Mouse (Mus musculus): Measurements from ENCODE around the gene Exosc9. TPM values are rescaled to one million over a fixed set of nuclear protein-coding genes. Genes with fewer than 3 reads are reported as not detected.
A peak's percentile ranks its signal among the peaks of the same experiment; 100 is the strongest.
"Not testable (repeated sequence)": the region's sequence is repeated elsewhere in the genome, so short reads cannot be mapped to it uniquely, and the experiment has no call there.

Gene Exosc9
- polyA plus RNA-seq, 1 experiment from 2014 or later = 40.5 TPM

DNA sequence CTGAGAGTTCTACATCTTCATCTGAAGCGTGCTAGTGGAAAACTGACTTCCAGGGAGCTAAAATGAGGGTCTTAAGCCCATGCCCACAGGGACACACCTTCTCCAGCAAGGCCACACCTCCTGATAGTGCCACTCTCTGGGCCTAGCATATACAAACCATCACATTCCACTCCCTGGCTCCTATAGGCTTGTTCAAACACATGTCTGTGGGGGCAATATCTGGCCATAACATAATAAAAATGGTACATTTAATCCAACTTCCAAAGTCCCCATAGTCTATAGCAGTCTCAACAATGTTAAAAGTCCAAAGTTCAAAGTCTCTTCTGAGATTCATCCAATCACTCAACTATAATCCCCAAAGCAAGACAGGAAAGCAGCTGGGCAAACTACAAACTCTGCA is 5.2 kb downstream of the Exosc9 start:
- Histone ChIP-seq H3K9me3 (replicated peaks) (no peaks in the 10 kb centered on the region), H3K4me3 (no peak overlapping the region), H3K9ac (no peak overlapping the region), H3K4me1 (replicated peaks) (0 out of 2 replicates have a peak, but pooled peaks cover 2% of the 10 kb centered on the region), H3K27ac (no peak overlapping the region), H3K27me3 (no peaks in the 10 kb centered on the region), H3K36me3 (peaks cover 69% of the 10 kb centered on the region), H3K4me2 (no peak overlapping the region)
- WGBS = 88% methylated on average over 1 of the region's 1 CpGs
- ATAC-seq (replicated peaks; ENCODE audit: insufficient number of reproducible peaks, insufficient read depth, low FRiP score, low read depth) = no peak

DNA sequence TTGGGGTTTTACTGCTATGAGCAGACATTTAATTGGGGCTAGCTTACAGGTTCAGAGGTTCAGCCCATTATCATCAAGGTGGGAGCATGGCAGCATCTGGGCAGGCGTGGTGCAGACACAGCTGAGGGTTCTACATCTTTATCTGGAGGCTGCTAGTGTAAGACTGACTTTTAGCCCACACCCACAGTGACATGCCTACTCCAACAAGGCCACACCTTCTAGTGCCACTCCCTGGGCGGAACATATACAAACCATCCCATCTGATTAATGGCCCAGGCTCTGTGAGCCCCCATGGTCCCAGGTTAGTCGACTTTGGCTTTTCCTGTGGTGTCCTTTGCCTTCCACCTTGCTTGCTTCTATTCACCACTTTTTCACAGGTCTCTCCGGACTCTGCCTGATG is 7.2 kb downstream of the Exosc9 start:
- no peak overlapping the region for H3K4me2 ChIP-seq
- peaks cover 88% of the 10 kb centered on the region for H3K36me3 ChIP-seq
- 82% methylated on average over 4 of the region's 4 CpGs for WGBS
- ATAC-seq (replicated peaks; ENCODE audit: insufficient number of reproducible peaks, insufficient read depth, low FRiP score, low read depth) = no peak
- no peaks in the 10 kb centered on the region for H3K4me1 ChIP-seq (replicated peaks)
- H3K27ac ChIP-seq = no peak overlapping the region
- H3K9ac ChIP-seq = no peak overlapping the region
- H3K4me3 ChIP-seq = no peak overlapping the region
- no peaks in the 10 kb centered on the region for H3K9me3 ChIP-seq (replicated peaks)
- no peaks in the 10 kb centered on the region for H3K27me3 ChIP-seq

DNA sequence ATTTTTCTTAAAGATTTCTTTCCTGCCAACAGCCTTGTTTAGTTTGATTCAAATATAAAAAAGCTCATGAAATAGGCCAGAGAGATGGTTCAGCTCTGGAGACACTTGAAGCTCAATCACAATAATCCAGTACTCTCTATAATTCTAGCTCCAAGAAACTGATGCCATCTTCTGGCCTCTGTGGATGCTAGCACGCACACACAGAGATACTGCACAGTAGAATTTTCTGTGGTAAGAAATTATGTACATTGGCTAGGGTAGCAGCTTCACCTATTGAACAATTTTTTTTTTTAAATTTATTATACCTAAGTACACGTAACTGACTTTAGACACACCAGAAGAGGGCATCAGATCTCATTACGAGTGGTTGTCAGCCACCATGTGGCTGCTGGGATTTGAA is 11.3 kb downstream of the Exosc9 start:
- Histone ChIP-seq H3K9ac (no peak overlapping the region), H3K9me3 (replicated peaks) (no peaks in the 10 kb centered on the region), H3K4me3 (no peak overlapping the region), H3K27ac (no peak overlapping the region), H3K4me2 (no peak overlapping the region), H3K27me3 (no peaks in the 10 kb centered on the region), H3K36me3 (peaks cover 87% of the 10 kb centered on the region), H3K4me1 (replicated peaks) (no peaks in the 10 kb centered on the region)
- WGBS = 87% methylated on average over 3 of the region's 3 CpGs
- ATAC-seq (replicated peaks; ENCODE audit: insufficient number of reproducible peaks, insufficient read depth, low FRiP score, low read depth) = no peak

DNA sequence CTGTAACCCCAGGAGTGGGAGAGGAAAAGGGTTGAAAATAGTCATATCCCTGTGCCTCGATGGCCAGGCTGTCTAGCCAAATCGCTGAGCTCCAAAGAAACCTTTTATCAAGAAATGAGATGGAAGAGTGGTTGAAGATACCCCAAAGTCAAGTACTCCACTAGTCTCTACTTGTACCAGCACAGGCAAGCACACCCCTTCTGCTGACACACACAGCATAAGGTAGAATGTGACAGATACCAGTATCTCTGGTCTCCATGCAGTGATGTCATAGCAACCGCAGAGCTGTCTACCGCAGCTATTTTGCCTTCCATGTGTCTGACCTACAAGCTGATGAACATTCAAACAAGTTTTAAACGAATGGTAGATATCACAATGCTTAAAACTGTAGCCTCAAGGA is 17.4 kb downstream of the Exosc9 start:
- Histone ChIP-seq H3K4me2 (peak overlapping the region; percentile 96), H3K9ac (peak overlapping the region; percentile 85; the same call in 1 of the 2 replicates), H3K27me3 (no peaks in the 10 kb centered on the region), H3K4me1 (replicated peaks) (peaks cover 22% of the 10 kb centered on the region), H3K36me3 (peaks cover 46% of the 10 kb centered on the region), H3K4me3 (peak overlapping the region; percentile 97), H3K27ac (no peak overlapping the region), H3K9me3 (replicated peaks) (no peaks in the 10 kb centered on the region)
- 62% methylated on average over 5 of the region's 5 CpGs for whole genome bisulfite sequencing
- ATAC-seq (replicated peaks; ENCODE audit: insufficient number of reproducible peaks, insufficient read depth, low FRiP score, low read depth) = no peak

DNA sequence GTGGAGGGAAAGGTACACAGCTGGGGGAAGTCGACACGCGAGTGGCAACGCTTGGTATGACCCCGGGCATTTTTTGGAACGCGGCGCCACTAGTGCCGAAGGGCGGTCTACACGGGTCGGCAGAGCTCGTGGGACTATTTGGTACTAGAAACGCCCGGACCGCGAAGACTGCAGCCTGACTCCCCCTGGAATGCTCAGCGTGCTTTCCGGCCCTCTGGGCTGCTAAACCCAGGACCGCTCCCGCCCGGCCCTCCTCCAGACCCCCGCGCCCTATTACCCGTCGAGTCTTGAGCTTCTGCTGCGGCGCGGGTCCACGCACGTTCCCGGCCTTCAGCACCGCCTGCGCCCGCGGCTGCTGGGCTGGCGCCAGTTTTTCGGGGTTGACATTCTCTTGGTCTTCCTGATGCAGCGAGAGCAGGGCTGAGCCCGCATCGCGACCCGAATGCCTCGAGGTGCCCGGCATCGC is 19.0 kb downstream of the Exosc9 start:
- peak overlapping the region; percentile 96 for H3K4me2 ChIP-seq
- peak overlapping the region; percentile 79 for H3K27ac ChIP-seq
- peaks cover 33% of the 10 kb centered on the region for H3K36me3 ChIP-seq
- H3K9me3 ChIP-seq (replicated peaks) = no peaks in the 10 kb centered on the region
- peaks cover 22% of the 10 kb centered on the region for H3K4me1 ChIP-seq (replicated peaks)
- peak overlapping the region; percentile 85 for H3K9ac ChIP-seq
- ATAC-seq (replicated peaks; ENCODE audit: insufficient number of reproducible peaks, insufficient read depth, low FRiP score, low read depth) = no peak; the same call in 1 of the 2 replicates
- H3K27me3 ChIP-seq = no peaks in the 10 kb centered on the region
- under 1% methylated on average over 46 of the region's 46 CpGs for WGBS
- H3K4me3 ChIP-seq = peak overlapping the region; percentile 97

DNA sequence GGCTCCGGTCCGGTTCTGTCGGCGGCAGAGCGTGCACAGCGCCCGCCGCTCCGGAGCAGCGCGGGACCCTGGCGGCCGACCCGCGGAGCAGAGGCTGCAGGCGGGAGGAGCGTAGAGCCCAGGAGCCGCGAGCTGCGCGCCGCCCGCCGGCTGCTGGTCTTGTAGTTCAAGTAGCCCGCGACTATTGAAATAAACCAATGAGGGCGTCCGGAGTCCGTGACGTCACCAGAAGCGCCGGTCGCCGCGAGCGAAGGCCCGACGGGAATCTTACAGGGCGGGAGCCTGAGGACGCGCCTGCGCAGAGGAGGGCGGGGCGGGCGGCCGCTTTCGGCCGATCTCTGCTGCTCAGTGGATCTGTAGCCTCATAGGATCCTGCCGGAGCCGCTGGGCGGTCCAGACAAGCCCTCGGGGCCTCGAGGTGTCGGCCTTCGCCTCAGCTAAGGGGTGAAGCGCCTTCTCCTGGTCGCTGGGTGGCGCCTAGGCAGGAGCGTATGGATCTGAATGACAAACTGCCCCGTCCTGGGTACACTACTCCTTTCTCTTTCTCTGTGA is 19.5 kb downstream of the Exosc9 start, which contains the start of gene Ccna2:
Gene Ccna2, minus strand, starts transcription at position 324 of the 552 bp plus-strand sequence.
- H3K9ac ChIP-seq = peak within 1 kb of the TSS; percentile 85
- peak within 1 kb of the TSS; percentile 97 for H3K4me3 ChIP-seq
- WGBS = under 1% methylated on average over 60 of the region's 60 CpGs
- H3K27me3 ChIP-seq = no peaks in the 10 kb centered on the region
- peaks cover 28% of the 10 kb centered on the region for H3K36me3 ChIP-seq
- H3K27ac ChIP-seq = peak within 1 kb of the TSS; percentile 80
- H3K4me1 ChIP-seq (replicated peaks) = peaks cover 22% of the 10 kb centered on the region
- peak within 1 kb of the TSS; percentile 96 for H3K4me2 ChIP-seq
- H3K9me3 ChIP-seq (replicated peaks) = no peaks in the 10 kb centered on the region
- peak; percentile 100 for ATAC-seq (replicated peaks; ENCODE audit: insufficient number of reproducible peaks, insufficient read depth, low FRiP score, low read depth)

DNA sequence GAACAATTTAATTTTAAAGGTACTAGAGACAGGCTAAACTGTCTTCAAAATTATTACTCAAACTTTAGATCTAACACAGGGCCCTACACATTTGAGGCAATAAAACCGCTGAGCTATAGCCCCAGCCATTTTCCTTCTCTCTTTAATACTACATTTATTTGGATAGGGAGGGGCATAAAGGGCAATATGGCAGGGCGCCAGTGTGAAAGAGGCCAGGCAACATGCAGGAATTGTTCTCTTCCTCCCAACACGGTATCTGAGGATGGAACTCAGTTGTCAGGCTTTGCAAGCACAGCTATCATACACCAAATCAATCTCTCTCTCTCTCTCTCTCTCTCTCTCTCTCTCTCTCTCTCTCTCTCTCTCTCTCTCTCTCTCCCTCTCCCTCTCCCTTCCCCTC is 46.4 kb downstream of the Exosc9 start:
- no peaks in the 10 kb centered on the region for H3K27me3 ChIP-seq
- no peak overlapping the region for H3K4me3 ChIP-seq
- H3K27ac ChIP-seq = no peak overlapping the region
- no peak overlapping the region for H3K4me2 ChIP-seq
- H3K9me3 ChIP-seq (replicated peaks) = no peaks in the 10 kb centered on the region
- H3K9ac ChIP-seq = no peak overlapping the region
- H3K4me1 ChIP-seq (replicated peaks) = no peaks in the 10 kb centered on the region
- 64% methylated on average over 3 of the region's 3 CpGs for WGBS
- no peak for ATAC-seq (replicated peaks; ENCODE audit: insufficient number of reproducible peaks, insufficient read depth, low FRiP score, low read depth)
- no peaks in the 10 kb centered on the region for H3K36me3 ChIP-seq

DNA sequence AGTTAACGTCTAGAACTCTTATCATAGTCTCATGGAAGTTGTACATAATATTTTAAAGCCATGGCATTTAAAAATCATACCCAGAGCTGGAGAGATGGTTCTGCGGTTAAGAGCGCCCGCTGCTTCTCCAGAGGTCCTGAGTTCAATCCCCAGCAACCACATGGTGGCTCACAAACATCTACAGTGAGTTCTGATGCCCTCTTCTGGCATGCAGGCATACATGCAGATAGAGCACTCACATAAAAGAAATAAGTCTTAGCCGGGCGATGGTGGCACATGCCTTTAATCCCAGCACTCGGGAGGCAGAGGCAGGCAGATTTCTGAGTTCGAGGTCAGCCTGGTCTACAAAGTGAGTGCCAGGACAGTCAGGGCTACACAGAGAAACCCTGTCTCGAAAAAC is 47.4 kb downstream of the Exosc9 start:
- not testable (repeated sequence) for H3K9me3 ChIP-seq (replicated peaks); H3K4me1 ChIP-seq (replicated peaks); ATAC-seq (replicated peaks; ENCODE audit: insufficient number of reproducible peaks, insufficient read depth, low FRiP score, low read depth); H3K4me3 ChIP-seq; H3K9ac ChIP-seq; H3K36me3 ChIP-seq; H3K27me3 ChIP-seq; H3K27ac ChIP-seq; H3K4me2 ChIP-seq
- 89% methylated on average over 9 of the region's 9 CpGs for WGBS

DNA sequence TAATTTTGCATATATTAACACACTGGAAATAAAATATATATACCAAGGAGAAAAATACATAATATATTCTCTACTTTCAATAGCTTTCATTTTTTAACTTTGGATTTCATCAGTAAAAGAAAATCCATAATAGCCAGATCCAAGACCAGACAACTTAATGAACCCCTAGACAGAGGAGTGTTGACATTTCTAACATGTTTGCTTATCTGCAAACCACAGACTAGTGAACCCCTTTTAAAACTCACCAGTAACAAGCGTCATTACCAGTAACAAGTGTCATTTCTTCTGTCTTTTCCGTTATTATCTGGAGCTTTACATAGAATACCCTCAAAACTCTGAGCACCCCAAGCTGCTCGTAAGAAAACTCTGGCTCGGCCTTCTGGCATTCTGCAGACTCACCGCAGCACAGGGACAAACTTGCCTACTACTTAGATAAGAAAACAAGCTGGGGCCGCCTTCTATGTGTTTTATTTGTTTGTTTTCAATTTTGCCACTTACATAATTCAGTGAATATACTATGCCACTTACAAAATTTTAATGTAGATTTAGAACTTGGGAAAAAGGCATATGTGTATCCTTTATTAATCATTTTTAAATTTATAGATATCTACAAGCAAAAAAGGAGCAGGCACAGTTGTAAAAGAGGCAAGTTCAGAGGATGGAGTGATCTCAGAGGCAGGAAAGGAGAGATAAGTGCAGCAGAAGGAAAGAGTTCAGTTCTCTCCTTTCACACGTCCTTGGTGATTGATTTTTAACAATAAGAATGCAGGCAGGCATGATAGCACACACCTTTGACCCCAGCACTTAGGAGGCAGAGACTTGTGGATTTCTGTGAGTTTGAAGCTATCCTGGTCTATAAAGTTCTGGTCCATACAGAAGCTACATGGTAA is 53.7 kb downstream of the Exosc9 start:
- Histone ChIP-seq H3K27me3 (no peaks in the 10 kb centered on the region), H3K4me2 (no peak overlapping the region), H3K27ac (no peak overlapping the region), H3K4me1 (replicated peaks) (no peaks in the 10 kb centered on the region), H3K9ac (no peak overlapping the region), H3K36me3 (no peaks in the 10 kb centered on the region; the same call in 1 of the 2 replicates), H3K4me3 (no peak overlapping the region), H3K9me3 (replicated peaks) (no peaks in the 10 kb centered on the region)
- WGBS = 44% methylated on average over 7 of the region's 7 CpGs
- no peak for ATAC-seq (replicated peaks; ENCODE audit: insufficient number of reproducible peaks, insufficient read depth, low FRiP score, low read depth)

DNA sequence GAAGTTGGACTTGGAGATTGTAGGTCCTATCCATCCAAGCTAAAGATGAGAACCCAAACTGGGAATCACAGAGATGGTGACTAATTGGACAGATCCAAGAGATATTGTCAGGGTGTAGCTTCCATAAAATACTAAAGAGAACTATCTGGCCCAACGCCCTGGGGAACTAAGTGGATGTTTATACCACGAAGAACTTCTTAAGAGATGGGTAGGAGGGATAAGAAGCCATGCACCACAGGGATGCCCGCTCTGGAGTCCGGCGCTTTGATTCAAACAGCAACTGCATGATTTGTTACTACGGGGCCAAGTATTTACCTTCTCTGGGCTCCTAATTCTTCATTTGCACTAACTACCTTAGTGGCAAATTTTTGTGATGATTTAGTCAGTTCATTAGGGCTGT is 60.3 kb downstream of the Exosc9 start:
- no peak for ATAC-seq (replicated peaks; ENCODE audit: insufficient number of reproducible peaks, insufficient read depth, low FRiP score, low read depth)
- Histone ChIP-seq H3K27me3 (no peaks in the 10 kb centered on the region), H3K9ac (peak overlapping the region; percentile 67), H3K4me3 (peak overlapping the region; percentile 60), H3K4me1 (replicated peaks) (peaks cover 8% of the 10 kb centered on the region; the same call in 1 of the 2 replicates), H3K36me3 (no peaks in the 10 kb centered on the region), H3K4me2 (peak overlapping the region; percentile 72), H3K27ac (peak overlapping the region; percentile 27; the same call in 1 of the 2 replicates), H3K9me3 (replicated peaks) (no peaks in the 10 kb centered on the region)
- 4% methylated on average over 6 of the region's 6 CpGs for WGBS

DNA sequence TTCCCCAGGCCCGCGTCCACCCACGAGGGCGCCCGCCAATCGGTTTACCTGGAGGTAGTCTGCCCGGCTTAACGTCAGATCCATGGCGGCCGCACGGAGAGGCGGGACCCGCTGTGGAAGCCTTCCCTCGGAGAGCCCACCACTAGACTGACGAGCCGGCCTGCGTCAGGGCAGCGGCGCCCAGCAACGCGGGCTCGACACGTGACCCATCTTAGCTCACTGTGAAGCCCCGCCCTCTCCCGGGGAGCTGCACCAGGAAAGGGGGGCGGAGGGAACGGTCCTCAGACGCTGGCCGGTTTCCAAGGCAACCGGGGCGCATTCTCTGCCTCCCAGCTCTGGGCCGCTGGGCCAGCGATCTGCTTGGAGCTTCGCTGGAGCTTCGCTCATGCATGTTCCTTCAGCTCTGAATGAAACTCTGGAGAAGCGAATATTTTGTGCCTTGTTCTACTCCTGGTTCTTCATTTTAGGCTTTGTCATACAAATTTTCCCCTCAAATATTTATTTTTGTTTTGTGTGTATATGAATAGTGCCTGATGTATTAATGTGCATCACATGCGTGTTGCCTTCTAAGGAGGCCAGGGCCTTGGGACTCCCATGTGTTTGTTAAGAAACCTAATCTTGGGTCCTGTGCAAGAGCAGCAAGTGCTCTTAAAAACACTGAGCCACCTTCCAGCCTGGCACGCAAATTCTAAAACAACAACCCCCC is 60.9 kb downstream of the Exosc9 start, which contains the start of gene Bbs7:
Gene Bbs7, minus strand, starts transcription at position 276 of the 706 bp plus-strand sequence.
- Histone ChIP-seq H3K27ac (peak within 1 kb of the TSS; percentile 27), H3K9ac (peak within 1 kb of the TSS; percentile 67), H3K9me3 (replicated peaks) (no peaks in the 10 kb centered on the region), H3K36me3 (no peaks in the 10 kb centered on the region), H3K4me1 (replicated peaks) (peaks cover 8% of the 10 kb centered on the region; the same call in 1 of the 2 replicates), H3K27me3 (no peaks in the 10 kb centered on the region), H3K4me3 (peak within 1 kb of the TSS; percentile 60), H3K4me2 (peak within 1 kb of the TSS; percentile 72)
- WGBS = 4% methylated on average over 38 of the region's 38 CpGs
- ATAC-seq (replicated peaks; ENCODE audit: insufficient number of reproducible peaks, insufficient read depth, low FRiP score, low read depth) = peak; percentile 99
